Mouse (Mus musculus): ENCODE data around the gene 2310011J03Rik. TPM values are rescaled to one million over a fixed set of nuclear protein-coding genes. Genes with fewer than 3 reads are reported as not detected.

2310011J03Rik gene
- polyA plus RNA-seq (2015; fragmentation: Nextera tagmentation; extraction: Ambion mirVana): 32.5 and 34.2 TPM in 2 replicates

- Histone ChIP-seq H3K4me2 (ENCODE audit: low read length) (peak within 1 kb of the TSS; percentile 96), H3K27ac (ENCODE audit: low read length) (peak within 1 kb of the TSS; percentile 29), H3K9me3 (ENCODE audit: control insufficient read depth, low read length) (no peaks in the 10 kb centered on the region), H3K4me1 (replicated peaks; ENCODE audit: control insufficient read depth, insufficient read depth, low read length) (peaks cover 47% of the 10 kb centered on the region), H3K36me3 (ENCODE audit: control insufficient read depth, insufficient read depth) (peaks cover 14% of the 10 kb centered on the region; the same call in 1 of the 2 replicates), H3K9ac (replicated peaks; ENCODE audit: low read depth, low read length) (peak within 1 kb of the TSS; percentile 65), H3K4me3 (replicated peaks; ENCODE audit: low read length) (peak within 1 kb of the TSS; percentile 52), H3K27me3 (replicated peaks; ENCODE audit: control insufficient read depth, insufficient read depth, low read length) (no peaks in the 10 kb centered on the region)
- peak; percentile 68 for ATAC-seq
- under 1% methylated on average over 34 of the region's 34 CpGs for WGBS
Observed at GRCm38 (mm10) chr10:80320340-80320760, at the start of gene 2310011J03Rik. Gene 2310011J03Rik (minus strand): TSS chr10:80320537.

GRCm38 (mm10) chr10:80368392-80368791, 48.1 kb upstream of the 2310011J03Rik start:
- Histone ChIP-seq H3K4me3 (replicated peaks; ENCODE audit: low read length) (no peak overlapping the region), H3K27me3 (replicated peaks; ENCODE audit: control insufficient read depth, insufficient read depth, low read length) (peaks cover 5% of the 10 kb centered on the region; the same call in 1 of the 2 replicates), H3K36me3 (ENCODE audit: control insufficient read depth, insufficient read depth) (no peaks in the 10 kb centered on the region), H3K27ac (ENCODE audit: low read length) (no peak overlapping the region), H3K9ac (replicated peaks; ENCODE audit: low read depth, low read length) (no peak overlapping the region), H3K4me1 (replicated peaks; ENCODE audit: control insufficient read depth, insufficient read depth, low read length) (peaks cover 6% of the 10 kb centered on the region; the same call in 1 of the 2 replicates), H3K4me2 (ENCODE audit: low read length) (no peak overlapping the region), H3K9me3 (ENCODE audit: control insufficient read depth, low read length) (no peaks in the 10 kb centered on the region)
- WGBS: 88% methylated on average over 6 of the region's 6 CpGs
- ATAC-seq: no peak

DNA sequence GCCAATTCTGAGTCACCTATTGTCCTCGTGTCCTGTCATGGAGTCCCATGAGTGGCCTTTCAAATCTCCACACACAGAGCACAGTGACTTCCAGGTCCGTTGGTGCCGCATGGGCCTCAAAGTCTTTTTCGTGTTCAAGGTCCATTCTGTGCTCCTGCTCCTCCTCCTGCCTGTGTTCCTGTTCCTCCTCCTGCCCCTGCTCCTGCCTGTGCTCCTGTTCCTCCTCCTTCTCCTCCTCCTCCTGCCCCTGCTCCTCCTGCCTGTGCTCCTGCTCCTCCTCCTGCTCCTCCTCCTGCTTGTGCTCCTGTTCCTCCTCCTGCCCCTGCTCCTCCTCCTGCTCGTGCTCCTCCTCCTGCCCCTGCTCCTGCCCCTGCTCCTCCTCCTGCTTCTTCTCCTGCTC, 47.6 kb upstream of the 2310011J03Rik start:
- Histone ChIP-seq H3K4me3 (replicated peaks; ENCODE audit: low read length) (no peak overlapping the region), H3K9ac (replicated peaks; ENCODE audit: low read depth, low read length) (no peak overlapping the region), H3K36me3 (ENCODE audit: control insufficient read depth, insufficient read depth) (no peaks in the 10 kb centered on the region), H3K4me2 (ENCODE audit: low read length) (no peak overlapping the region), H3K27ac (ENCODE audit: low read length) (no peak overlapping the region), H3K9me3 (ENCODE audit: control insufficient read depth, low read length) (no peaks in the 10 kb centered on the region), H3K4me1 (replicated peaks; ENCODE audit: control insufficient read depth, insufficient read depth, low read length) (peaks cover 6% of the 10 kb centered on the region; the same call in 1 of the 2 replicates), H3K27me3 (replicated peaks; ENCODE audit: control insufficient read depth, insufficient read depth, low read length) (peaks cover 6% of the 10 kb centered on the region; the same call in 1 of the 2 replicates)
- 52% methylated on average over 5 of the region's 5 CpGs for WGBS
- no peak for ATAC-seq

GRCm38 (mm10) chr10:80365736-80366135, 45.4 kb upstream of the 2310011J03Rik start:
- no peak overlapping the region for H3K27ac ChIP-seq (ENCODE audit: low read length)
- H3K36me3 ChIP-seq (ENCODE audit: control insufficient read depth, insufficient read depth): no peaks in the 10 kb centered on the region
- no peak overlapping the region for H3K4me3 ChIP-seq (replicated peaks; ENCODE audit: low read length)
- peaks cover 8% of the 10 kb centered on the region; the same call in 1 of the 2 replicates for H3K27me3 ChIP-seq (replicated peaks; ENCODE audit: control insufficient read depth, insufficient read depth, low read length)
- no peaks in the 10 kb centered on the region; the same call in 1 of the 2 replicates for H3K9me3 ChIP-seq (ENCODE audit: control insufficient read depth, low read length)
- no peak overlapping the region for H3K9ac ChIP-seq (replicated peaks; ENCODE audit: low read depth, low read length)
- no peak for ATAC-seq
- 71% methylated on average over 6 of the region's 6 CpGs for WGBS
- H3K4me2 ChIP-seq (ENCODE audit: low read length): no peak overlapping the region
- H3K4me1 ChIP-seq (replicated peaks; ENCODE audit: control insufficient read depth, insufficient read depth, low read length): no peaks in the 10 kb centered on the region

GRCm38 (mm10) chr10:80363734-80364133, 43.4 kb upstream of the 2310011J03Rik start:
- Histone ChIP-seq H3K9me3 (ENCODE audit: control insufficient read depth, low read length) (no peaks in the 10 kb centered on the region; the same call in 1 of the 2 replicates), H3K4me1 (replicated peaks; ENCODE audit: control insufficient read depth, insufficient read depth, low read length) (no peaks in the 10 kb centered on the region), H3K27me3 (replicated peaks; ENCODE audit: control insufficient read depth, insufficient read depth, low read length) (peaks cover 12% of the 10 kb centered on the region; the same call in 1 of the 2 replicates), H3K4me2 (ENCODE audit: low read length) (no peak overlapping the region), H3K9ac (replicated peaks; ENCODE audit: low read depth, low read length) (no peak overlapping the region), H3K27ac (ENCODE audit: low read length) (no peak overlapping the region), H3K4me3 (replicated peaks; ENCODE audit: low read length) (no peak overlapping the region), H3K36me3 (ENCODE audit: control insufficient read depth, insufficient read depth) (no peaks in the 10 kb centered on the region)
- ATAC-seq: no peak
- WGBS: 31% methylated on average over 6 of the region's 6 CpGs

DNA sequence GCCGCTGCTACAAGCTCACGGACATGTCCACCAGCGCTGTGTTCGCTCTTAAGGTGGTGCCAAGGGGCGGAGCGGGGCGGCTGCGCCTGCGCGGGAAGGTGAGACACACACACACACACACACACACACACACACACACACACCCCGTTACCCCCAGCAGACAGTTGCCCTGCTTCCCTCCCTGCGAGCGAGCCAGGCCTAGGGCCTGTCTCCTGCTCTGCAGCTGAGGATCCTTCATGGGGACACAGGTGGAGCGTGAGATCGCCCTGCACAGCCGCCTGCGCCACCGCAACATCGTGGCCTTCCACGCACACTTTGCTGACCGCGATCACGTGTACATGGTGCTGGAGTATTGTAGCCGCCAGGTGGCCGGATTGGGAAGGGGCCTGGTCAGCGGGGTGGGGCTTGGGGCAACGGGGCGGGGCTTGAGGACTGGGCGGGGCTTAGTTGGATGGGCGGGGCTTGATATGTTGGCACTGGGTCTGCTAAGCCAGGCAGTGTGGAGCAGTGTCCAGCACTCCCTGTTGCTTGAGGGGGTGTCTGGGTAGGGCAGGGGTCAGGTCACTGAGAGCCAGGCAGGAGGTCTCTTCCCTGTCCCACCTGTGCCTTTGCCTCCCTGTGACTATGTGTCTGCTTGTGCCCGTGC, 37.8 kb upstream of the 2310011J03Rik start:
- H3K27me3 ChIP-seq (replicated peaks; ENCODE audit: control insufficient read depth, insufficient read depth, low read length): peaks cover 51% of the 10 kb centered on the region
- H3K4me1 ChIP-seq (replicated peaks; ENCODE audit: control insufficient read depth, insufficient read depth, low read length): peaks cover 16% of the 10 kb centered on the region
- peak overlapping the region; percentile 42; the same call in 1 of the 2 replicates for H3K9ac ChIP-seq (replicated peaks; ENCODE audit: low read depth, low read length)
- peak overlapping the region; percentile 50 for H3K4me2 ChIP-seq (ENCODE audit: low read length)
- H3K4me3 ChIP-seq (replicated peaks; ENCODE audit: low read length): peak overlapping the region; percentile 30
- ATAC-seq: peak; percentile 36; the same call in 1 of the 2 replicates
- WGBS: 5% methylated on average over 31 of the region's 31 CpGs
- H3K36me3 ChIP-seq (ENCODE audit: control insufficient read depth, insufficient read depth): no peaks in the 10 kb centered on the region
- H3K9me3 ChIP-seq (ENCODE audit: control insufficient read depth, low read length): no peaks in the 10 kb centered on the region; the same call in 1 of the 2 replicates
- no peak overlapping the region for H3K27ac ChIP-seq (ENCODE audit: low read length)

DNA sequence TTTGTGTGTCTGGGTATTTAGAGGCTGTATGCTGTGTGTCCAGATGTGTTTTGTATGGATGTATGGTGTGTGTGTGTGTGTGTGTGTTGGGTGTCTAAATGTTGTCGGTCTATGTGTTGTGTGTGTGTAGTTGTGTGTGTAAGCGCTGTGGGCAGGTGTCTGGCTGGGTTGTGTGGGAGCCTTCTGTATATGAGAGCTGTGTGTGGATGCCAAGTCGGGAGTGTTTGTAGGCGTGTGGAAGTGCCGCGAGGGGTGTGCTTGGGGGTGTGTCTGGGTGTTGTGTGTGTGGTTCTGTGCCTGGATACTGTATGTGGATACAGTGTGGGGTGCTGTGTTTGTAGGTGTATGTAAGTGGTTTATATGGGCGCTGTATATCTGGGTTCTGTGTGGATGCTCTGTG, 37.0 kb upstream of the 2310011J03Rik start:
- H3K9me3 ChIP-seq (ENCODE audit: control insufficient read depth, low read length): no peaks in the 10 kb centered on the region
- peak overlapping the region; percentile 50 for H3K4me2 ChIP-seq (ENCODE audit: low read length)
- peaks cover 49% of the 10 kb centered on the region for H3K27me3 ChIP-seq (replicated peaks; ENCODE audit: control insufficient read depth, insufficient read depth, low read length)
- peak overlapping the region; percentile 30 for H3K4me3 ChIP-seq (replicated peaks; ENCODE audit: low read length)
- no peaks in the 10 kb centered on the region for H3K36me3 ChIP-seq (ENCODE audit: control insufficient read depth, insufficient read depth)
- WGBS: 29% methylated on average over 7 of the region's 7 CpGs
- peaks cover 16% of the 10 kb centered on the region for H3K4me1 ChIP-seq (replicated peaks; ENCODE audit: control insufficient read depth, insufficient read depth, low read length)
- no peak overlapping the region for H3K9ac ChIP-seq (replicated peaks; ENCODE audit: low read depth, low read length)
- H3K27ac ChIP-seq (ENCODE audit: low read length): no peak overlapping the region
- no peak for ATAC-seq

- Histone ChIP-seq H3K9me3 (ENCODE audit: control insufficient read depth, low read length) (no peaks in the 10 kb centered on the region), H3K36me3 (ENCODE audit: control insufficient read depth, insufficient read depth) (no peaks in the 10 kb centered on the region), H3K27ac (ENCODE audit: low read length) (no peak overlapping the region), H3K27me3 (replicated peaks; ENCODE audit: control insufficient read depth, insufficient read depth, low read length) (peaks cover 50% of the 10 kb centered on the region), H3K4me2 (ENCODE audit: low read length) (peak overlapping the region; percentile 57), H3K4me1 (replicated peaks; ENCODE audit: control insufficient read depth, insufficient read depth, low read length) (peaks cover 16% of the 10 kb centered on the region), H3K4me3 (replicated peaks; ENCODE audit: low read length) (peak overlapping the region; percentile 40), H3K9ac (replicated peaks; ENCODE audit: low read depth, low read length) (peak overlapping the region; percentile 29)
- under 1% methylated on average over 34 of the region's 34 CpGs for WGBS
- ATAC-seq: 0 out of 2 replicates have a peak, but pooled peaks have one; percentile 37
Observed at GRCm38 (mm10) chr10:80356737-80357136, 36.4 kb upstream of the 2310011J03Rik start.

GRCm38 (mm10) chr10:80356001-80356682, 35.8 kb upstream of the 2310011J03Rik start, which contains the start of gene Plk5:
Gene Plk5 (plus strand): TSS chr10:80356459.
- no peaks in the 10 kb centered on the region for H3K9me3 ChIP-seq (ENCODE audit: control insufficient read depth, low read length)
- H3K27me3 ChIP-seq (replicated peaks; ENCODE audit: control insufficient read depth, insufficient read depth, low read length): peaks cover 54% of the 10 kb centered on the region
- peak within 1 kb of the TSS; percentile 40 for H3K4me3 ChIP-seq (replicated peaks; ENCODE audit: low read length)
- 0 out of 2 replicates have a peak, but pooled peaks have one; percentile 27 for ATAC-seq
- H3K36me3 ChIP-seq (ENCODE audit: control insufficient read depth, insufficient read depth): no peaks in the 10 kb centered on the region
- peaks cover 16% of the 10 kb centered on the region for H3K4me1 ChIP-seq (replicated peaks; ENCODE audit: control insufficient read depth, insufficient read depth, low read length)
- H3K9ac ChIP-seq (replicated peaks; ENCODE audit: low read depth, low read length): peak within 1 kb of the TSS; percentile 29
- WGBS: under 1% methylated on average over 50 of the region's 53 CpGs
- H3K4me2 ChIP-seq (ENCODE audit: low read length): peak within 1 kb of the TSS; percentile 57
- no peak within 1 kb of the TSS for H3K27ac ChIP-seq (ENCODE audit: low read length)
